Mouse (Mus musculus) testis, adult 2 months (tissue): ENCODE results near the gene Hist2h2aa1. TPM values are rescaled to one million over a fixed set of nuclear protein-coding genes. Genes with fewer than 3 reads are reported as not detected.
"Not testable (repeated sequence)": the region's sequence is repeated elsewhere in the genome, so short reads cannot be mapped to it uniquely, and the experiment has no call there.

Source experiments
- H3K27ac ChIP-seq: fragments of 200-500 bp; 2 replicates; pipeline ENCODE4 v1.5.1; 2012; ENCODE audit warnings: low read depth, low read length; ENCODE audit not compliant: control insufficient read depth, insufficient read depth
- H3K27me3 ChIP-seq: fragments of 200-500 bp; 2 replicates; pipeline ENCODE4 v1.6.1; 2012; ENCODE audit warnings: mild to moderate bottlenecking, low read length, moderate library complexity; ENCODE audit not compliant: control insufficient read depth, insufficient read depth
- H3K36me3 ChIP-seq: fragments of 200-500 bp; 2 replicates; pipeline ENCODE4 v1.6.1; 2012; ENCODE audit warnings: mild to moderate bottlenecking, low read length; ENCODE audit not compliant: control insufficient read depth, insufficient read depth
- H3K4me1 ChIP-seq: fragments of 200-500 bp; 2 replicates; pipeline ENCODE4 v1.6.1; 2012; ENCODE audit warnings: low read length; ENCODE audit not compliant: control insufficient read depth, insufficient read depth
- H3K4me3 ChIP-seq: fragments of 200-500 bp; 2 replicates; pipeline ENCODE4 v1.5.1; 2012; ENCODE audit warnings: low read depth, mild to moderate bottlenecking, low read length, moderate library complexity, mixed read lengths; ENCODE audit not compliant: control insufficient read depth
- CTCF ChIP-seq: fragments of 200-500 bp; IDR thresholded peaks from 2 replicates; pipeline ENCODE4 v1.5.1; 2012; ENCODE audit warnings: low read depth, mild to moderate bottlenecking, inconsistent platforms, low read length, moderate library complexity; ENCODE audit not compliant: control insufficient read depth, insufficient read depth, insufficient replicate concordance
- POLR2A ChIP-seq: fragments of 200-500 bp; IDR thresholded peaks from 2 replicates; pipeline ENCODE4 v1.6.1; 2012; ENCODE audit warnings: low read depth, mild to moderate bottlenecking, inconsistent platforms, low read length, moderate library complexity; ENCODE audit not compliant: control insufficient read depth
- polyA plus RNA-seq: library from polyadenylated mRNA; depleted of rRNA; stranded (reverse); fragments of >200 nt; gene quantifications from 2 replicates; pipeline ENCODE4 v1.2.3, GENCODE M21; 2012

The Hist2h2aa1 gene
- polyA plus RNA-seq, 1 experiment = 1,076 TPM

- Histone ChIP-seq H3K27ac (no peak overlapping the region), H3K27me3 (no peaks in the 10 kb centered on the region), H3K36me3 (no peaks in the 10 kb centered on the region), H3K4me3 (peak overlapping the region; percentile 68; the same call in 1 of the 2 replicates), H3K4me1 (peaks cover 9% of the 10 kb centered on the region)
- no peak for TF ChIP-seq POLR2A
- no peak for TF ChIP-seq CTCF
These were observed 32.1 kb downstream of the Hist2h2aa1 start for GRCm38 (mm10) chr3:96277428-96277799.

- Histone ChIP-seq H3K36me3 (no peaks in the 10 kb centered on the region), H3K27ac (no peak overlapping the region), H3K4me1 (peaks cover 9% of the 10 kb centered on the region), H3K27me3 (no peaks in the 10 kb centered on the region), H3K4me3 (peak overlapping the region; percentile 68)
- TF ChIP-seq POLR2A (no peak), CTCF (peak; percentile 89)
These were observed 32.7 kb downstream of the Hist2h2aa1 start for GRCm38 (mm10) chr3:96277800-96278624.

- Histone ChIP-seq H3K4me1 (peaks cover 9% of the 10 kb centered on the region), H3K36me3 (no peaks in the 10 kb centered on the region), H3K27ac (no peak overlapping the region), H3K4me3 (no peak overlapping the region), H3K27me3 (no peaks in the 10 kb centered on the region)
- no peak for TF ChIP-seq POLR2A
- TF ChIP-seq CTCF = no peak
These were observed 35.4 kb downstream of the Hist2h2aa1 start for GRCm38 (mm10) chr3:96280660-96281059.

- no peaks in the 10 kb centered on the region for H3K36me3 ChIP-seq
- no peak overlapping the region for H3K4me3 ChIP-seq
- no peaks in the 10 kb centered on the region for H3K27me3 ChIP-seq
- TF ChIP-seq POLR2A (no peak), CTCF (no peak)
- H3K4me1 ChIP-seq = no peaks in the 10 kb centered on the region; the same call in 1 of the 2 replicates
- H3K27ac ChIP-seq = no peak overlapping the region
These were observed 39.2 kb downstream of the Hist2h2aa1 start for GRCm38 (mm10) chr3:96284457-96284856.

- not testable (repeated sequence) for H3K27ac ChIP-seq, H3K4me1 ChIP-seq, H3K27me3 ChIP-seq, H3K4me3 ChIP-seq, H3K36me3 ChIP-seq
- TF ChIP-seq CTCF = peak; percentile 95
These were observed 42.0 kb downstream of the Hist2h2aa1 start for GRCm38 (mm10) chr3:96287334-96287733.

- TF ChIP-seq POLR2A (no peak), CTCF (no peak)
- no peaks in the 10 kb centered on the region for H3K4me1 ChIP-seq
- H3K4me3 ChIP-seq = no peak overlapping the region
- no peaks in the 10 kb centered on the region for H3K27me3 ChIP-seq
- no peaks in the 10 kb centered on the region for H3K36me3 ChIP-seq
- H3K27ac ChIP-seq = no peak overlapping the region
These were observed 43.9 kb downstream of the Hist2h2aa1 start for GRCm38 (mm10) chr3:96289201-96289600.

- H3K27ac ChIP-seq, H3K36me3 ChIP-seq, H3K4me1 ChIP-seq, H3K27me3 ChIP-seq, H3K4me3 ChIP-seq: not testable (repeated sequence)
These were observed 45.4 kb downstream of the Hist2h2aa1 start for GRCm38 (mm10) chr3:96290727-96291126.
